Mouse (Mus musculus) erythroblast, embryonic 14.5 days (primary cell): ENCODE measurements at regions not wholly inside any gene's neighbourhood (a gene's known extent, or its start where the extent isn't known, plus 50 kb on each side); places are given as distances from the start of the nearest gene placed in this dataset.

ENCODE experiments used
- GATA1 ChIP-seq: IDR thresholded peaks from 2 replicates; pipeline ENCODE4 v1.6.1; 2012; ENCODE audit warnings: low read length, inconsistent platforms, mixed read lengths
- TAL1 ChIP-seq: IDR thresholded peaks from 3 replicates; pipeline ENCODE4 v1.6.1; 2012; ENCODE audit warnings: low read length, inconsistent platforms, mixed read lengths

DNA sequence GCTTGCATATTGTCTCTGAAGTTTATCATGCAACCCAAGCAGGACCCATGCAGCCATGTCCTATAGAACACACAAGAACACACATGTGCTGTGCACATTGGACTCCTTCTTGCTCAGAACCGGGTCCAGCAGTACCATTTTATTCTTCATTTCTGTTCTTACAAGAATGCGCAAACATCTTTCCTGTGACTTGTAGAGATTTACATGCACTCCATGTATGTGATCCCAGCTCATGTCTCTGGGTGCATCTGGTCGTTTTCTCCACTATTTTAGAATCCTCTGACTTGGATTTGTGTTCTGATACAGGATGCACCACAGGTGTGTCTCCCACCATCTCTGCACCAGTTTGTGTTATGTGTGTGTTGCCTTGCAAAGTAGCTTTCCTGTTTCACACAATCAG lies 408.4 kb downstream of the Fam19a5 start:
- no peak for TF ChIP-seq TAL1
- no peak for TF ChIP-seq GATA1
